Mouse (Mus musculus): Measurements from ENCODE around the gene Npas4.
"Not testable (repeated sequence)": the region's sequence is repeated elsewhere in the genome, so short reads cannot be mapped to it uniquely, and the experiment has no call there.

Gene Npas4

DNA sequence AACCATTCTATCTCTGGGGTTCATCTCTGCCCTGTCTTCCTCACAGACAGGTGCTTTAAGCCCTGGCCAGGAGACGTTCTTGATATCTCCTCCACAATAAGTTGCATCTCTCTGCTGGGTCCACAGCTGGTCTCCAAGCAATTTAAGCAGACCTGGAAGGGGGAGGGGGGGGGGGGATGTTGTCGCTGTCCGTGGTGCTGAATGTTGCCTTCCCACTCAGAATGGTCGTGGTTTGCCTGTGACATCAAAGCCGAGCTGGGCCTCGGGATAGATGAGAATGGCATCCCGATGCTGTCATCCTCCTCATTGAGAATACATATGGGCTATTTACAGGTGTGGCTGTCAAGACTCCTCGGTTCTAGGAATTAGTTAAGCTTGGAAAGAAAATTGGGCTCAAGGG is 2.3 kb upstream of the Npas4 start:
- no peak for DNase-seq

- no peak for DNase-seq
These were observed 600 bp upstream of the Npas4 start for GRCm38 (mm10) chr19:4990716-4991115.

DNA sequence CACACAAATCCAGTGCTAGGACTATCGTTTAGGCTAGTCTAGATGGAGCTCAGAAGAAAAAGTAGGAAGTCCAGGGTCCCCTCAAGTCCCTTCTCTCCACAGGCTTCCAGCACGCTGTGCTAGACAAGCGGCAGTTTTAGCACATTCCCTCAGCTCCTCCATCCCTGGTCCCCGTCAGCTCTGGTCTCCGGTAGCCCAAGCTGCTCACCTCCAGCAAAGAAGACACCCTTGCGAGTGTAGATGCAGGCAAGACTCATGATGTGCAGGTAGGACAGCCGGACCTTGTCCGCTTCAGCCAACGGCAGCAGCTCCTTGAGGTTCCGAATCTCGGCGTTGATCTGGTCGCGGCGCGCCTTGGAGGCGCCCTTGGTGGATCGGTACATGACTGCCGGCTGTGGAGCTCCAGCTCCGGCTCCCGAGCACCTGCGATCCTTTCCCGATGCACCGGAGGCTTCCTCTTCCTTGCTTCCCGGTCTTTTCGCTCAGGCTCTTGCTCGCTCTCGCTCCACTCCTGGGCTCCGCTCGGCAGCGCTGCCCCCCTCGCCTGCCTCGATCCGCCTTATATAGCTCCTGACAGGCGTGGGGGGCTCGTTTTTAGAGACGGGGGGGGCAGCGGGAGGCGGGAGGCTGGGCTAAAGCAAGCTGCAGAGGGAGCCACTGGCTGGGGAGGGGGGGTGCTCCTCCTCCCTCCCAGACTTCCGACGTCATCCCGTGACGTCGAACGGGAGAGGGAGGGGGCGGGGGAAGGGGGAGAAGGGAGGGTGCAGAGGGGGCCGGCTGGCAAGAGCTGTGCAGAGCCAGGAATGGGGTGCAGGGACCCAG is 471 bp downstream of the Npas4 start:
- no peak for DNase-seq

GRCm38 (mm10) chr19:4989013-4989412 is 1.1 kb downstream of the Npas4 start:
- DNase-seq = peak; percentile 93

DNA sequence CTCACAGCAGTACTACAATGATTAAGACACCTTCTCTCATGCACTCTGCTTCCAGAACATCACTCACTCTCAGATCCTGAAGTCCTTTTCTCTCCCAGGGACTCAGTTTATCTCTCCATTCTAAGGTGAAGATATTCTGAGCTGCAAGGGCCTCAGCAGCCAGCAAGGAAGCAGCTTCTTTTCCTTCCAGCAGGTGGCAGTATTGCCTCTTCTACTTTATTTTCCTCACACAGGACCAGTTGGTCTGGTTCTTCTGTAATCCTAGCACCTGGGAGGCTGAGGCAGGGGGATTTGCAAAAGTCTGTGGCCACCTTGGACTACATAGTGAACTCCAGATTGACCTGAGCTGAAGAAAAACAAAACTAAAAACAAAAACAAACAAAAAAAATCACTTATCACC is 8.3 kb downstream of the Npas4 start:
- peak; percentile 54 for DNase-seq

- no peak for DNase-seq
These were observed 21.9 kb downstream of the Npas4 start for GRCm38 (mm10) chr19:4968236-4968635.

DNA sequence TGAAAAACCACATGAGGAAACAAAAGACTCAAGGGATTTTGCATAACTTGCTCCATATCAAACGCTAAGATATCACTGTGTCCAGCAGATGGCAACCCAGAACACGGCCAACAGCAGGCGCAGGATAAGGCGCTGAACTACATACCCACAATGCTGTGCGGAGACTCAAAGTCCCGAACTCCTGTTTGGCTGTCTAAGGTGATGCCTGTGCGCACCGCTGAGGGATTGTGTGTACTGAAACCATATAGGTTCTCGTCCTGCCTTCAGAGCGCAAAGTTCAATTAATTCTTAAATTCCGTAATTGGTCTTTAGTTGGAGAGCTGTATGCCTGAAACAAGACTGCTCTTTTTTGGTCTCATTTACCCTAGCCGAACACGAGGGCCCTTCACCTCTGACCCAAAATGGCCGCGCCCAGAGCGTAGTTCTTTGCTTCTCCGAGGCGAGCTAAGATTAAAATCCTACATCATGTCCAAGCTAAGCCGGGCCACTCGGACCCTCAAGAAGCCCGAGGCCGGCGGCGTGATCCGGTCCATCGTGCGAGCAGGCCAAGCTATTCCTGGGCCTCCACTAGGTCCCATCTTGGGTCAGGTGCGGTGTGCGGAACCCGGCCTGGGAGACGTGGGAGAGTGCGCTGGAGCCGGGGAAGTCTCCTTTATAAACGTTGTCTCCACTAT is 28.1 kb downstream of the Npas4 start, which contains the start of gene Mrpl11:
Gene Mrpl11, plus strand, starts transcription at position 220 of the 674 bp plus-strand sequence.
- DNase-seq = peak; percentile 94

GRCm38 (mm10) chr19:4948641-4949040 is 41.5 kb downstream of the Npas4 start:
- DNase-seq = not testable (repeated sequence)

- no peak for DNase-seq
These were observed 44.6 kb downstream of the Npas4 start for GRCm38 (mm10) chr19:4945540-4945939.

DNA sequence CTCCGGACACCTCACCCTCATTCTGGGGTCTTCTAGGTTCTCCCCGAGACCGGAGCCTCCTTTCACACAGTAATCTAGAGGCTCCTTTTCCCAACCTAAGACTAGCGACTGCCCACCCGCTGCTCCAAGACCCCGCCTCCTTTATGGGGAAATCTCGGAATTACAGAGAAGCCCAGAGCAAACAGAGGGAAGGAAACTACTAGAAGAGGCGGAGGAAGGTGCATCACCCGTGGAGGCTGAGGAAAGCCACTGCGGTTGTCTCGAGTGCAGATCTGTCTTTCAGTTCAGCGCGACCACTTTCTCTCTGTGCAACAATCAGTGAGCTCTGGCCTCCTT is 46.9 kb downstream of the Npas4 start:
- no peak for DNase-seq

DNA sequence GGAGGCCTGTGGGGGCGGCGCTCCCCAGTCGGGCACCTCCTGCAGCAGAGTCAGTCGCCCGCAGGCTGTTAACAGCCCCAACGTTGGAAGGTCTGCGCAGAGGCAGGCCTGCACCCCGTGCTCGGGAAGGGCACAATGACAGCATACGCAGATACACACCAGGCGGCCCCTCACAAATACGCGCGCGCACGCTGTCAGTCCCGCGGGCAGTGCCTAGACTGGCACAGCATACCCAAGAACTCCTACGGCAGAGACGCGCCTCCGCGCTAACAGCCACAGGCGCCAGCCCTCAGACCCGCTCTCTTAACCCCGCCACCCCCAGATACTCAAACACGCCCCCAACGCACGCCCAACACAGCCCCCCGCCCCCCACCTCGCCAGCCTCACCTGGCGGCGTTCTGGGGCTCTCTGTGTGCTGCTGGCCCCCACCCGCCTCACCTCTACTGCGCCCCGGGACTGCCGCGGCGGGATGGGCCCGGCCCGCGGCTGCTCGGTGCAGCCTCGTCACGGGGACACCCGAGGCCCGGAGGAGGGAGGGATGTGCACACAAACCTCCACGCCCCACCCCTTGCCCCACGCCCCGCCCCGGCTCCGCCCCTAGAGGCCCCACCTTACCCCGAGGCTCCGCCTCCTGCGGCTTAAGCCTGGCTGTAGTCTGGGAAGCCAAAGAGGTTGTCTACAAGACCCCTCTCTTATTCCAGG is 47.4 kb downstream of the Npas4 start, which contains the start of gene Peli3:
Gene Peli3, minus strand, starts transcription at position 577 of the 702 bp plus-strand sequence.
- peak; percentile 91 for DNase-seq

DNA sequence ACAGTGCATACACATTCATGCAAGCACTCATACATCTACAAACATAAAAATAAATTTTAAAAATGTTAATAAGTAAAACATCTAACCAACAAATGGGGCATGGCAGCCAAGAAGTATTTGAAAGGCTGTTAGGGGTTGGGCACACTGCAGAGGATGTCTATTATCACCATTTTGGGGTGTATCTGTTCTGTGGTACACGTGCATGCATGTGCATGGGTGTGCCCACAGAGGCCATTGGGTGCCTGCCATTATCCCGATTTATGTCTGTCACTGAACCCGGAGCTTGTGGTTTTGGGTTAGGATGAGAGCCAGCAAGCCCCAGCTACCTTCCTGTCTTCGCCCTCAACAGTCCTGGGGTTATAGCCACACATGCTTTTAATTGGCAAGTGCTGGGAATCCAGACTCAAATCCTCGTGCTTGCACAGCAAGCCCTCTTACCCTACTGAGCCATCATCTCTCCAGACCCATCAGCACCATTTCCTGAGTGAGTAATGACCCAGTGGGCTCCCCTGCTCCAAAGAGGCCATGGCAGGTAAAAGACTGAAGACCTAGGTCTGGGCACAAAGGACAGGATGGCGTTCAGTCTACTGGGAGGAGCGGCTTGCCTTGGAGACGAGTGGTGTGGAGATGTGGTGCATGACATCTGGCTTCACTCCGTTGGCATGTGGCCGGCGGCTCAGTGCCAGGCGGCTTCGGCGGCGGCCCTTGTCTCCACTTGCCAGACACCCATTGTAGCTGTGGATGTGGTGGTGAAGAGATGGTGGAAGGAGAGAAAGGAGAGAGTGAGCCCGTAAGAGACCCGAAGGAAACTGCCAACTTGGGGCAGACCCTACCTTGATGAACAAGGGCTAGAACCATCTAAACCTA is 52.4 kb downstream of the Npas4 start:
- DNase-seq = no peak

- no peak for DNase-seq
These were observed 53.2 kb downstream of the Npas4 start for GRCm38 (mm10) chr19:4936896-4937295.

All from kidney, postnatal 14 days (tissue).